Mouse (Mus musculus) urinary bladder, postnatal 10 days (tissue): ENCODE measurements around the gene Bckdha.

Source experiments
- DNase-seq: peaks from one replicate; pipeline ENCODE4 v3.0.0; 2022; ENCODE audit warnings: low spot score

Bckdha gene

GRCm38 (mm10) chr7:25611501-25611900, 47.3 kb downstream of the Bckdha start:
- DNase-seq, result no peak

GRCm38 (mm10) chr7:25610056-25610455, 48.7 kb downstream of the Bckdha start:
- no peak for DNase-seq

GRCm38 (mm10) chr7:25607196-25607595, 51.6 kb downstream of the Bckdha start:
- DNase-seq, result no peak

- DNase-seq, result no peak
Observed at GRCm38 (mm10) chr7:25606625-25607063, 52.1 kb downstream of the Bckdha start.

GRCm38 (mm10) chr7:25601346-25601745, 57.4 kb downstream of the Bckdha start:
- DNase-seq, result no peak

GRCm38 (mm10) chr7:25600666-25601065, 58.1 kb downstream of the Bckdha start:
- no peak for DNase-seq

GRCm38 (mm10) chr7:25599663-25600062, 59.1 kb downstream of the Bckdha start:
- no peak for DNase-seq

GRCm38 (mm10) chr7:25593859-25594258, 64.9 kb downstream of the Bckdha start:
- no peak for DNase-seq

GRCm38 (mm10) chr7:25591226-25591625, 67.6 kb downstream of the Bckdha start:
- DNase-seq, result no peak

- DNase-seq, result no peak
Observed at GRCm38 (mm10) chr7:25585351-25586204, 73.2 kb downstream of the Bckdha start.

- no peak for DNase-seq
Observed at GRCm38 (mm10) chr7:25584651-25585050, 74.1 kb downstream of the Bckdha start.

GRCm38 (mm10) chr7:25582301-25582810, 76.4 kb downstream of the Bckdha start:
- no peak for DNase-seq
